Mouse (Mus musculus): ENCODE data around the gene Map1a. TPM values are rescaled to one million over a fixed set of nuclear protein-coding genes. Genes with fewer than 3 reads are reported as not detected.

Map1a gene
- polyA plus RNA-seq, 1 experiment from 2014 or later = 7.3 TPM

DNA sequence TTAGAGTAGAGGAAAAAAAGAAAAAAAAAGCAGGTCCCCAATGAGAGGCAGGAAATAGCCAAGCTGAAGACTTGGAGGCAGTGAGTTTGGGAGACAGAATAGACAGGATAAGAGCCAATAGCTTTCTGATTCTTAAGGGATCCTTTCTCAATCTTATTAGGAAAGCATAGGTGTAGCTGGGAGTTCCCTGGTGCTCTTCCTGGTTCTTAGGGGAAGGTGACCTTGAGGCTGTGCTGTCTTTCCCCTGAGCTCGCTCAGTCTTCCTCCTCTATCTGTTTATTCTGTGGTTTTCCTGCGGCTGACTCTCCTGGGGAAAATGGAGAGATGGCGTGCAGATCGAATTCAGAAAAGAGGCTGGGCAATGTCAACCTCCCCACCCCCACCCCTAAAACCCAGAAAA is 68.6 kb downstream of the Map1a start:
- Histone ChIP-seq H3K9ac (ENCODE audit: low read length) (no peak overlapping the region), H3K27ac (replicated peaks in 1 of 2; ENCODE audit: control insufficient read depth in 1 of 2, insufficient read depth in 1 of 2, low read depth in 2 of 2, low read length in 2 of 2) (no peak overlapping the region), H3K4me3 (ENCODE audit: control insufficient read depth in 1 of 2, insufficient read depth in 1 of 2, low read depth in 1 of 2, low read length in 2 of 2) (no peak overlapping the region), H3K9me3 (ENCODE audit: control insufficient read depth, low read length) (no peaks in the 10 kb centered on the region), H3K4me1 (ENCODE audit: control insufficient read depth in 2 of 2, insufficient read depth in 2 of 2, low read length in 2 of 2) (peaks cover 6 to 13% of the 10 kb centered on the region in 2 experiments; a peak in 3 of 4 replicates), H3K4me2 (ENCODE audit: low read length) (no peak overlapping the region), H3K27me3 (ENCODE audit: control insufficient read depth, insufficient read depth, low read length) (peaks cover 40% of the 10 kb centered on the region), H3K36me3 (ENCODE audit: control insufficient read depth, insufficient read depth, low read length) (no peaks in the 10 kb centered on the region)
- WGBS = 1% methylated on average over 4 of the region's 4 CpGs
- no peak for ATAC-seq (ENCODE audit: insufficient number of reproducible peaks, insufficient read depth, low FRiP score, low read depth)

DNA sequence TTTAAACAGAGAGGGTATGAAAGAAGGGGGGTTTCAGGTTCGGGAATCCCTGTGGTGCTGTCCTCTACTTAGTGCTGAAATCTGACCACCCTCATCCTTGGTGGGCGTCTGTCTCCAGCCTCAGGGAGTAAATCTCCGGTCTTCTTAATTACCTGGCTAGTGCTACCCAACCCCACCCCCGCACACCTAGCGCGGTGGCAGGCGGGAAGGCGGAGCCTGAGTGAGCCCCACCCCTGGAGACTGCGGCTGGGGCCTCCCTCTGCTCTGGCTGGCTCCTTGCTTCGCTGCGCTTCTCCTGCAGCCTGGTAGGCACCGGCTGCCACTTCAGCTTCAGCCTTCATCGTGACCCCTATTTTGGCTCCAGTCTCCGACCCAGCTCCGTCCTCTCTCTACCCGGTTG is 69.0 kb downstream of the Map1a start:
- ATAC-seq (ENCODE audit: insufficient number of reproducible peaks, insufficient read depth, low FRiP score, low read depth) = no peak
- WGBS = under 1% methylated on average over 16 of the region's 16 CpGs
- H3K9me3 ChIP-seq (ENCODE audit: control insufficient read depth, low read length) = no peaks in the 10 kb centered on the region
- peaks cover 40% of the 10 kb centered on the region for H3K27me3 ChIP-seq (ENCODE audit: control insufficient read depth, insufficient read depth, low read length)
- no peaks in the 10 kb centered on the region for H3K36me3 ChIP-seq (ENCODE audit: control insufficient read depth, insufficient read depth, low read length)
- peak overlapping the region; percentile 22; the same call in 1 of the 2 replicates for H3K4me2 ChIP-seq (ENCODE audit: low read length)
- no peak overlapping the region for H3K9ac ChIP-seq (ENCODE audit: low read length)
- H3K4me3 ChIP-seq (ENCODE audit: control insufficient read depth in 1 of 2, insufficient read depth in 1 of 2, low read depth in 1 of 2, low read length in 2 of 2) = no peak overlapping the region
- H3K4me1 ChIP-seq (ENCODE audit: control insufficient read depth in 2 of 2, insufficient read depth in 2 of 2, low read length in 2 of 2) = peaks cover 6 to 11% of the 10 kb centered on the region in 2 experiments; a peak in 3 of 4 replicates
- H3K27ac ChIP-seq (replicated peaks in 1 of 2; ENCODE audit: control insufficient read depth in 1 of 2, insufficient read depth in 1 of 2, low read depth in 2 of 2, low read length in 2 of 2) = no peak overlapping the region

DNA sequence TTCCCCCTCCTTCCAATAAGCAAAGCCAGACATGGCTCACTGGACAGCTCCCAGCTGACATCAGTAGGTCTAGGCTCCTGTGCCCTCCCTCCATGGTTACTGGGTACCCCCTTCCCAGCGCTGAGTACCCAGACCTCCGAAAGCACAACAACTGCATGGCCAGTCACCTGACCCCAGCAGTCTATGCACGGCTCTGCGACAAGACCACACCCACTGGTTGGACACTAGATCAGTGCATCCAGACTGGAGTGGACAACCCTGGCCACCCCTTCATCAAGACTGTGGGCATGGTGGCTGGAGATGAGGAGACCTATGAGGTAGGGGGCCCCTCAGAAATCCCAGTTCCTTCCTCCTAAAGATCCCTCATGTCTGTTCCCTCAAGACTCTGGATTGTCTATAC is 70.1 kb downstream of the Map1a start:
- Histone ChIP-seq H3K36me3 (ENCODE audit: control insufficient read depth, insufficient read depth, low read length) (no peaks in the 10 kb centered on the region), H3K9me3 (ENCODE audit: control insufficient read depth, low read length) (no peaks in the 10 kb centered on the region), H3K9ac (ENCODE audit: low read length) (no peak overlapping the region), H3K4me3 (ENCODE audit: control insufficient read depth in 1 of 2, insufficient read depth in 1 of 2, low read depth in 1 of 2, low read length in 2 of 2) (no peak overlapping the region), H3K27ac (replicated peaks in 1 of 2; ENCODE audit: control insufficient read depth in 1 of 2, insufficient read depth in 1 of 2, low read depth in 2 of 2, low read length in 2 of 2) (no peak overlapping the region), H3K4me2 (ENCODE audit: low read length) (no peak overlapping the region), H3K4me1 (ENCODE audit: control insufficient read depth in 2 of 2, insufficient read depth in 2 of 2, low read length in 2 of 2) (peaks cover 3 to 4% of the 10 kb centered on the region in 2 experiments; a peak in 2 of 4 replicates), H3K27me3 (ENCODE audit: control insufficient read depth, insufficient read depth, low read length) (peaks cover 40% of the 10 kb centered on the region)
- WGBS = 52% methylated on average over 4 of the region's 4 CpGs
- no peak for ATAC-seq (ENCODE audit: insufficient number of reproducible peaks, insufficient read depth, low FRiP score, low read depth)

Other genes starting within 250 kb of the Map1a start
- 0.11 TPM in 1 of 2 replicates, not detected in the other for gene Tgm5, start 203.8 kb upstream of the Map1a start, polyA plus RNA-seq (2014; fragmentation: Nextera tagmentation; extraction: Ambion mirVana)
- not detected in 2 replicates for gene Tgm7, start 179.8 kb upstream of the Map1a start, polyA plus RNA-seq (2014; fragmentation: Nextera tagmentation; extraction: Ambion mirVana)
- 14.7 and 15.6 TPM in 2 replicates for gene Adal, start 149.2 kb upstream of the Map1a start, polyA plus RNA-seq (2014; fragmentation: Nextera tagmentation; extraction: Ambion mirVana)
- 16.9 TPM in 2 replicates for gene Lcmt2, start 148.9 kb upstream of the Map1a start, polyA plus RNA-seq (2014; fragmentation: Nextera tagmentation; extraction: Ambion mirVana)
- 31.5 and 33.5 TPM in 2 replicates for gene Tubgcp4, start 118.9 kb upstream of the Map1a start, polyA plus RNA-seq (2014; fragmentation: Nextera tagmentation; extraction: Ambion mirVana)
- 6.2 and 6.4 TPM in 2 replicates for gene Zscan29, start 118.5 kb upstream of the Map1a start, polyA plus RNA-seq (2014; fragmentation: Nextera tagmentation; extraction: Ambion mirVana)
- 44.1 and 47.5 TPM in 2 replicates for gene Trp53bp1, start 18.2 kb upstream of the Map1a start, polyA plus RNA-seq (2014; fragmentation: Nextera tagmentation; extraction: Ambion mirVana)
- gene Ppip5k1, start 65.8 kb downstream of the Map1a start, polyA plus RNA-seq (2014; fragmentation: Nextera tagmentation; extraction: Ambion mirVana) = 12.8 and 16.0 TPM in 2 replicates
- 0.42 and 0.72 TPM in 2 replicates for gene Ckmt1, start 68.1 kb downstream of the Map1a start, polyA plus RNA-seq (2014; fragmentation: Nextera tagmentation; extraction: Ambion mirVana)
- gene Strc, start 97.6 kb downstream of the Map1a start, polyA plus RNA-seq (2014; fragmentation: Nextera tagmentation; extraction: Ambion mirVana) = not detected in 2 replicates
- 339 and 411 TPM in 2 replicates for gene Pdia3, start 124.2 kb downstream of the Map1a start, polyA plus RNA-seq (2014; fragmentation: Nextera tagmentation; extraction: Ambion mirVana)
- 3.1 and 3.4 TPM in 2 replicates for gene Catsper2, start 124.2 kb downstream of the Map1a start, polyA plus RNA-seq (2014; fragmentation: Nextera tagmentation; extraction: Ambion mirVana)
- 0.77 and 1.3 TPM in 2 replicates for gene Ell3, start 154.7 kb downstream of the Map1a start, polyA plus RNA-seq (2014; fragmentation: Nextera tagmentation; extraction: Ambion mirVana)
- gene Serf2, start 159.6 kb downstream of the Map1a start, polyA plus RNA-seq (2014; fragmentation: Nextera tagmentation; extraction: Ambion mirVana) = 675 and 694 TPM in 2 replicates
- gene Hypk, start 163.7 kb downstream of the Map1a start, polyA plus RNA-seq (2014; fragmentation: Nextera tagmentation; extraction: Ambion mirVana) = 85.7 and 101 TPM in 2 replicates
- 0.20 and 0.63 TPM in 2 replicates for gene Serinc4, start 167.2 kb downstream of the Map1a start, polyA plus RNA-seq (2014; fragmentation: Nextera tagmentation; extraction: Ambion mirVana)
- gene Mfap1b, start 184.5 kb downstream of the Map1a start, polyA plus RNA-seq (2014; fragmentation: Nextera tagmentation; extraction: Ambion mirVana) = 44.3 and 45.4 TPM in 2 replicates
- 18.3 and 20.5 TPM in 2 replicates for gene Mfap1a, start 217.1 kb downstream of the Map1a start, polyA plus RNA-seq (2014; fragmentation: Nextera tagmentation; extraction: Ambion mirVana)
- 6.5 and 7.2 TPM in 2 replicates for gene Wdr76, start 217.1 kb downstream of the Map1a start, polyA plus RNA-seq (2014; fragmentation: Nextera tagmentation; extraction: Ambion mirVana)

Data from heart, embryonic 14.5 days (tissue).